Mouse (Mus musculus) brain, adult 10 weeks (tissue): ENCODE results near the gene Depdc1b. TPM values are rescaled to one million over a fixed set of nuclear protein-coding genes. Genes with fewer than 3 reads are reported as not detected.

Source experiments
- polyA plus RNA-seq: library from polyadenylated mRNA; stranded (reverse); fragments of 350-450 nt; fragmentation: Illumina TruSeq; extraction: RNeasy Lipid Tissue Mini Kit (QIAGEN cat#74804); gene quantifications from one replicate; pipeline ENCODE4 v1.2.3, GENCODE M21; 2015; ENCODE audit warnings: low read depth, low replicate concordance

The Depdc1b gene
- polyA plus RNA-seq: 0.34 TPM

DNA sequence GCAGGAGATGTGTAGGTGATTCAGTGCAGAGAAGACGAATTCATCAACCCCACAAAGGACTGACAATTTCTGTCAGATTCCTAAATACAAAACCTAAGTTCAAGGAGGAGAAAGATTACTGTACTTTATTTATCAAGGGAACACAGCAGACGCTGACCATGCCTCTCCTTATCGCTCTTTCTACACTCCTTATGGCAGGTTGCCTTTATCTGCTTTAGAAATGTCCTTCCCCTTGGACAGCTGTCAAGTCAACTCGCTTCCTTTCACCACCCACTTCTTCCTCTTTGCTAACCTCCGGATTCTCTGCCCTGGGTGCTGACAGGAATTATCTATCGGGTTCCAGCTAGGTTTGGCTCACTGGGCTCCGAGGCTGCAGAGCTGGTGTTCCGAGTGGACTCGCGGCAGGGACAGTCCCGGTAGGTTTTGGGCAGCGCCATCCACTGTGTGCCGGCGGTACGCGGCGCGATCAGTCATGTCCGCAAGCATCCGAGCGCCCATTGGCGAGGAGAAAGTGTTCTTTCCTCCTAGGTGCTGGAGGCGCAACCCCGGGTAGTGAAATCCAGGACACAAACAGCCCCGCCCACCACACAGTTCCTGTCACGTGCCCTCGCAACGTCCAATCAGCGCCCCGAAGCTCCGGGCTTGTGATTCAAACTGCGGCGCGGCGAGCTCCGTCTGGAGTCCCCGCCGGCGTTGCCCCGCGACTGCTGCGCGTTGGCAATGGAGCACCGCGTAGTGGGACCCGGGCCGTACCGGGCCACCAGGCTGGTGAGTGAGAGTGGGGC lies at the start of gene Depdc1b:
TSS of gene Depdc1b (plus strand) at position 631 of the 785 bp plus-strand sequence.

DNA sequence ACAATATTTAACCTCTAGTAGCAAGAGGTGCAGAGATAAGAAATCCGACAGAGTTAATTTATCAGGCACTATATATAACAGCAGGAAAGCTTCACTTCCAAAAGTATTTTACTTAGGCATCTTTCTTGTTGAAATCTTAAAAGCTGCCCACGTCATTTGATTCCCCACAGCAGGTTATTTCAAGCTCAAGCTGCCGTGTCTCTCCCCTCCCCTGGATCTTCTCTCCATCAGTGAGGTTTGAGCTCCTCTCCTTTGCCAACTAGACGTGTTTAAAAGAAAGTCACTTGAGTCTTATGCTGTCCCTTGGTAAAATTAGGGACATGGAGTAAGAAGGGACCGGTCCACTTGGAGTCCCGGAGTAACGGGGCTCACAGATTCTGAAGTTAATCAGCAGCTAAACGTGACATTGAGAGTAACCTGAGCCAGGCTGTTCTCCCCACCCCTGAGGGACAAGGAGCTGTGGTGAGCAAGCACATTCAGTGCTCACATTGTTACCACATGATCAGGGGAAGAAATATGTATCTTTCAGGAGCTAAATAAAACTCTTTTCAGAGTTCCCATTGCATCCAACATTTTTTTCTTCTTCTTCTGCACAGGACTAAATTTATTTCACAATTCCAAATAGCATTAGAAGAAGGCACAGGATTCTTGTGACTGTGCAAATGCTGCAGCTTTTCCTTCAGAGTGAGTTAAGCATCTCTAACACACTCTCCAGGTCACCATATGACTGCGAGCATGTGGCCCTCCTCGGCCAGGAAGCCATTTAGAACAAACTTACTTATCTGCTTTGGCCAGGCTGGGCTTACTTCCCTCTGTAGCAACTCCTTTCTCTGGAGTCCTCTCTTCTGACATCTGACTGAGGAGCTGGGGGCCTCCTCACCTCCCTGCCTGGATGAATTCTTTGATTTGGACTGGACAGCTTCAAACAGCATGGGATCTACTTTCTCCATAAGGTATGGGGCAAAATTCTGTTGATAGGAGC lies 133.3 kb downstream of the Depdc1b start, which contains the start of gene Pde4d:
TSS of gene Pde4d (plus strand) at position 833 of the 982 bp plus-strand sequence.

Other genes with a start within 250 kb of the Depdc1b start
- gene Ndufaf2, start 157.7 kb upstream of the Depdc1b start, polyA plus RNA-seq: 72.5 TPM
- gene Ercc8, start 157.6 kb upstream of the Depdc1b start, polyA plus RNA-seq: 13.6 TPM
- gene Elovl7, start 101.9 kb upstream of the Depdc1b start, polyA plus RNA-seq: 15.6 TPM
- gene Pde4d, start 133.6 kb downstream of the Depdc1b start, polyA plus RNA-seq: 31.2 TPM